Mouse (Mus musculus) embryonic facial prominence, embryonic 13.5 days (tissue): ENCODE data around the gene Ackr1. TPM values are rescaled to one million over a fixed set of nuclear protein-coding genes. Genes with fewer than 3 reads are reported as not detected.

Experiments
- ATAC-seq: fragments of 200-750 bp; cut with Nextera tagmentation; 2 replicates; pipeline ENCODE4 v1.8.0; 2017; ENCODE audit warnings: low read depth; ENCODE audit not compliant: insufficient number of reproducible peaks, insufficient read depth, low FRiP score, low TSS enrichment
- H3K27ac ChIP-seq: fragments of 300-500 bp; sonication (generic); 2 replicates; pipeline ENCODE4 v1.5.1; 2015; ENCODE audit warnings: moderate library complexity, mild to moderate bottlenecking, inconsistent platforms
- H3K27me3 ChIP-seq: fragments of 300-500 bp; sonication (generic); 2 replicates; pipeline ENCODE4 v1.6.1; 2015; ENCODE audit warnings: mild to moderate bottlenecking, inconsistent platforms
- H3K36me3 ChIP-seq: fragments of 300-500 bp; sonication (generic); 2 replicates; pipeline ENCODE4 v1.6.1; 2015; ENCODE audit warnings: mild to moderate bottlenecking, inconsistent platforms
- H3K4me1 ChIP-seq: fragments of 300-500 bp; sonication (generic); 2 replicates; pipeline ENCODE4 v1.6.1; 2015; ENCODE audit warnings: inconsistent platforms
- H3K4me2 ChIP-seq: fragments of 300-500 bp; sonication (generic); 2 replicates; pipeline ENCODE4 v1.6.1; 2015; ENCODE audit warnings: moderate library complexity, mild to moderate bottlenecking, inconsistent platforms
- H3K4me3 ChIP-seq: fragments of 300-500 bp; sonication (generic); 2 replicates; pipeline ENCODE4 v1.5.1; 2015; ENCODE audit warnings: mild to moderate bottlenecking, inconsistent platforms
- H3K9ac ChIP-seq: fragments of 300-500 bp; sonication (generic); 2 replicates; pipeline ENCODE4 v1.6.1; 2015; ENCODE audit warnings: mild to moderate bottlenecking, inconsistent platforms
- H3K9me3 ChIP-seq: fragments of 300-500 bp; sonication (generic); 2 replicates; pipeline ENCODE4 v1.6.1; 2016; ENCODE audit warnings: inconsistent platforms
- WGBS: fragments of 180-500 bp; shearing (Covaris S2); methylation state at CpG from one replicate; pipeline ENCODE4 v1.1.7; 2015; ENCODE audit warnings: mixed read lengths; 5-methylcytosine and 5-hydroxymethylcytosine counted together
- polyA plus RNA-seq: library from polyadenylated mRNA; unstranded; fragments of >200 nt; fragmentation: Nextera tagmentation; extraction: Ambion mirVana; gene quantifications from 2 replicates; pipeline ENCODE4 v1.2.1, GENCODE M21; 2015

The Ackr1 gene
- polyA plus RNA-seq, 1 experiment from 2014 or later = 2.6 TPM

DNA sequence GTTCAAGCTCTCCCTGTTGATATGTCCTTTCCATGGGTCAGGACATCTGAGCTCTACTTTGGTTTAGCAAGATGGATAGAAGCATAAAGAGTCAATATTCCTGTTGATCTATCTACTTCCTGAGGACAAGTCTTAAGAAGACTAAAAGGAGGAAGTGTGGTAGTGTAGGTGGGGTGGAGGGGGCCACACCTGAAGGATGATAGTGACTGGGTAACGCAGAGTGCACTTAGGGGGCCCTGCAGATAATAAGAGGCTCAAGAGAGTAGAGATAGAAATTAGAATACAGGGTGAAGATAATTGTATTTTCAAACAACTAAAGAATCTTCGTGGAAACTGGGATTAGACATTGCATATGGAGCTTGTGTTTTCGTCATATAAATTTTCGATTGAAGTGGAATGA lies 11.6 kb upstream of the Ackr1 start:
- WGBS = 69% methylated on average over 4 of the region's 4 CpGs

DNA sequence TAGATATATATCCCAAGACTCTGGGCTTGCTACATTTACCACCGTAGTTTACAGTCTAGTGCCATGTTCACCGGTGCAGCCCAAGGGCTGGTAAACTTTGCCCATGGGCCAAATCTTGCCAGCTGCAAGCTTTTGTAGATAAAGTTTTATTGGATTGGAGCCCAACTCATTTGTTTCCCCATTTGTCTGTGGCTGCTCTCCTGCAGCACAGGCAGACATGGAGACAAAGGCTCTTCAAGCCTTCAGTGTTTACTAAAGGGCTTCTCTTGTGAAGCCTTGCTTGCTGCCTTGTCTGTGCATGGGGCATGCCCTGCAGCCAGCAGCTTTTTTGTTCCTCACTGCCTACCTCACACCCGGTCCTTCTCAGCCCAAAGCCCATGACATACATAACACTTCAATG lies 10.4 kb upstream of the Ackr1 start:
- peaks cover 6% of the 10 kb centered on the region for H3K4me1 ChIP-seq
- 84% methylated on average over 3 of the region's 3 CpGs for WGBS
- H3K27me3 ChIP-seq = no peaks in the 10 kb centered on the region
- no peak overlapping the region for H3K27ac ChIP-seq
- no peaks in the 10 kb centered on the region for H3K9me3 ChIP-seq
- no peak for ATAC-seq
- no peak overlapping the region for H3K9ac ChIP-seq
- no peak overlapping the region for H3K4me3 ChIP-seq
- H3K4me2 ChIP-seq = no peak overlapping the region
- 0 out of 2 replicates have a peak, but pooled peaks cover 8% of the 10 kb centered on the region for H3K36me3 ChIP-seq

More for the DNA sequence above, 11.6 kb upstream of the Ackr1 start:
- H3K9me3 ChIP-seq = no peaks in the 10 kb centered on the region
- no peak overlapping the region for H3K4me3 ChIP-seq
- no peak overlapping the region for H3K9ac ChIP-seq
- no peak overlapping the region for H3K4me2 ChIP-seq
- H3K4me1 ChIP-seq = peaks cover 13% of the 10 kb centered on the region
- ATAC-seq = no peak
- 0 out of 2 replicates have a peak, but pooled peaks cover 8% of the 10 kb centered on the region for H3K36me3 ChIP-seq
- H3K27me3 ChIP-seq = no peaks in the 10 kb centered on the region
- no peak overlapping the region for H3K27ac ChIP-seq

DNA sequence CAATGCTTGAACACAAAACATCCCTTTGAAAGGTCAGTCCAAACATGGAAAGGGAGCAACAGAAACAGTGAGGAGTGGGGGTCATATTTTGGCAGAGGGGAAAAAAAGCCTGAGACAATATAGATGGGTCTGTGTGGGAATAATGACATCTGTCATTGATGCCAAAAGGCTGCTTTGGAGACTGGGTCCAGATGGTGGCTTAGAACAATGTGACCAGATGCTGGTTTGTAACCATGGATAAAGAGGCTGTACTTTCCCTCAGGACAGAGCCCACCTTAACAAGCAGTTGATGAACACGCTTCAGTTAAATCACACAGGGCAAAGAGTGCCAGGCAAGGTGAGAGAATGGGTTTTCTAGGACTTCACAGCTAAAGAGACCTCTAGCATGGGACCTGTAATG lies 8.9 kb upstream of the Ackr1 start:
- H3K27ac ChIP-seq = no peak overlapping the region
- H3K4me1 ChIP-seq = 0 out of 2 replicates have a peak, but pooled peaks cover 3% of the 10 kb centered on the region
- no peak for ATAC-seq
- H3K27me3 ChIP-seq = no peaks in the 10 kb centered on the region
- H3K9ac ChIP-seq = no peak overlapping the region
- H3K4me3 ChIP-seq = no peak overlapping the region
- H3K4me2 ChIP-seq = no peak overlapping the region
- 0 out of 2 replicates have a peak, but pooled peaks cover 8% of the 10 kb centered on the region for H3K36me3 ChIP-seq
- 74% methylated on average over 1 of the region's 1 CpGs for WGBS
- no peaks in the 10 kb centered on the region for H3K9me3 ChIP-seq

DNA sequence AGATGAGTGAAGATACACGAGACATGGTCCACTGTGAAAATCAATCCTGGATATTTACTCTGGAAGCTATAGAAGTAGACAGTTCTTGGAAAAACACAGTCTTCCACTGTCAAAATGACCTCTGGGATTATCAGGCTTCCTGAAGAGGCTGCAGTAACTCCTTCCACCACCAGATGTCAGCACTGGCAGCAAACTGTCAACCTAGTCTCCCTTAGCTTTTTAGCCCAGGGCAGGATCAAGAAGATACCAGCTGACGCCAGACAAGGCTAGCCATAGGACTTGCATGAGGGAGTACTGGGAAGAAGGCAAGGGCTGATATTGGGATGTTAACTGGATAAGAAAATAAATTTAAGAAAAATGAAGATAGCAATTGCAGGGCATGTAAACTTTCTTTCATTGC lies 6.0 kb upstream of the Ackr1 start:
- 0 out of 2 replicates have a peak, but pooled peaks cover 4% of the 10 kb centered on the region for H3K36me3 ChIP-seq
- WGBS = 7% methylated on average over 2 of the region's 2 CpGs
- no peak overlapping the region for H3K4me3 ChIP-seq
- no peak overlapping the region for H3K9ac ChIP-seq
- H3K9me3 ChIP-seq = no peaks in the 10 kb centered on the region
- no peaks in the 10 kb centered on the region for H3K27me3 ChIP-seq
- H3K4me2 ChIP-seq = no peak overlapping the region
- no peak for ATAC-seq
- H3K27ac ChIP-seq = no peak overlapping the region
- H3K4me1 ChIP-seq = peaks cover 8% of the 10 kb centered on the region; the same call in 1 of the 2 replicates

DNA sequence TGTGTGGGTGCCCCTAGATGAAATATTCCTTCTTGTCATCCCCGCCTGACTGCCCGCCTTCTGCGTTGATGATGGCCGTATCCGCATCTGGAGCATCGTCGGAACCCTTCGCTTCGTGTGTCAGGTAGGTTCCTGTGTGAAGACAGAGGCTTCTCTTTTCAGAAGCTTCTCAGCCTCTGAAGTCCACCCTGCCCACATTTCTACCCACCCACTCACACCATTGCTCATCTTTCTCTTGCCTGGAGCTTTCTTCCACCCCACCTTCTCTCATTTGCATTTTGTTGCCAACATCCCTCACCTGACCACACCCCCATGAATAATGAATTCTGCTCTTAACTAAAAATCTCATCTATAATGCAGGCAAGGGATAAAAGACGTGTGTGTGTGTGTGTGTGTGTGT lies 3.5 kb upstream of the Ackr1 start:
- 87% methylated on average over 10 of the region's 10 CpGs for WGBS
- no peaks in the 10 kb centered on the region for H3K36me3 ChIP-seq
- H3K9me3 ChIP-seq = no peaks in the 10 kb centered on the region
- H3K27ac ChIP-seq = no peak overlapping the region
- H3K4me2 ChIP-seq = no peak overlapping the region
- H3K9ac ChIP-seq = no peak overlapping the region
- H3K4me1 ChIP-seq = peaks cover 8% of the 10 kb centered on the region; the same call in 1 of the 2 replicates
- H3K27me3 ChIP-seq = no peaks in the 10 kb centered on the region
- ATAC-seq = no peak
- H3K4me3 ChIP-seq = no peak overlapping the region

DNA sequence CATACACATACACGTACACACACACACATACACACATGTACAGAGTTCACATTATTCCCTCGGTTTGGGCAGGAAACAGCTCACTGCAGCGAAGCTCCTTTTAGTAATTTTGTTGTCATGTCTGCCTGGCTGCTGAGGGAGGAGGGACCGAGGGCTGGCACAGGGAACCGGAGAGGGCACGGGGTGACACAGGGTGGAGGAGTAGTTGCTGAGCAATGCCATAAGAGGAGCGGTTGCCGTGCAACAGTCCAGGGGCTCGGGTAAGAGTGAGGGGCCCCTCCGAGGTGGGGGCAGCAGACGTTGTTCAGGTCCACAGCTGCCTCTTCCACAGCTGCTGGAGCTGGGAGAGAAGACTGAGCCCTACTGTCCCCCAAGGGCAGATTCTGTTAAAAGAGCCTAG lies 2.4 kb upstream of the Ackr1 start:
- ATAC-seq = no peak
- H3K9me3 ChIP-seq = no peaks in the 10 kb centered on the region
- H3K9ac ChIP-seq = no peak overlapping the region
- peaks cover 8% of the 10 kb centered on the region; the same call in 1 of the 2 replicates for H3K4me1 ChIP-seq
- H3K4me3 ChIP-seq = no peak overlapping the region
- H3K27me3 ChIP-seq = no peaks in the 10 kb centered on the region
- no peaks in the 10 kb centered on the region for H3K36me3 ChIP-seq
- H3K4me2 ChIP-seq = no peak overlapping the region
- H3K27ac ChIP-seq = no peak overlapping the region
- 56% methylated on average over 11 of the region's 11 CpGs for WGBS

DNA sequence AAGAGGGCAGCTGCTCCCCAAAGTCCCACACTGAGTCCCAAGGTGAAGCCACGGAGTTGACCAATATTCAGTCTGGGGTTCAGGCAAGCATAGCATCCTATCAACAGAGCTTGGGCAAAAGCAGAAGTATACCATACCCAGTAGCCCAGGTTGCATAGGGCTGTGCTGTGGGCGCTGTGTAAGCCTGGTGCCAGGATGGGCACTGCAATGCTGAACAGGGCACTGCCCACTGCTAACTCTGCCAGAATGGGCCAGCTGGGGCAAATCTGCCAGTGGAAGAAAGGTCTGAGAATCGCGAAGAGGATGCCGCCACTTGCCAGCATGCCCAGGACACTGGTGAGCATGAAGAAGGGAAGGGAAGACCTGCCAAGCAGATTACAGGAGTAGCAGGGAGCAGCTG lies 1.1 kb downstream of the Ackr1 start:
- H3K4me2 ChIP-seq = no peak overlapping the region
- no peak overlapping the region for H3K9ac ChIP-seq
- H3K9me3 ChIP-seq = no peaks in the 10 kb centered on the region
- no peak overlapping the region for H3K27ac ChIP-seq
- H3K27me3 ChIP-seq = no peaks in the 10 kb centered on the region
- no peaks in the 10 kb centered on the region for H3K36me3 ChIP-seq
- H3K4me3 ChIP-seq = no peak overlapping the region
- H3K4me1 ChIP-seq = peaks cover 12% of the 10 kb centered on the region
- no peak for ATAC-seq
- WGBS = 94% methylated on average over 5 of the region's 5 CpGs

DNA sequence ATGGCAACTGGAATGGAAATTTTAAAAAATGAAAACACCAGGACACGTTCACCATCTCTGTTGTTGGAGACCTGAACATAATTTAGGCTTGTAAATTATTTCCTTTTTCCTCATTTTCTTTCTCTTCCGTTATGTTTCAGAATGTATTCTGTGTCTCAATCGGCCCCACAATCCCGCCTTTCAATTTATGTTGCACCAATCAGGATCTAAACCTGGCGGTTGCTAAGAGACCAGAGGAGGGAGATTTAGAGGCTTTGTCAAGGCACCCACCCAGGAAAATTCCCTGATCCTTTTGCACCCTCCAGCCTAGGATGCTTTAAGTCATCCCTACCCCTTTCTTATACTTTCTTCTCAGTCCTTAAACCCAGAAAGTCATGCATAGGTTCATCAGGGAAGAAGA lies 3.8 kb downstream of the Ackr1 start:
- 70% methylated on average over 5 of the region's 5 CpGs for WGBS
- Histone ChIP-seq H3K4me2 (no peak overlapping the region), H3K27me3 (no peaks in the 10 kb centered on the region), H3K9me3 (no peaks in the 10 kb centered on the region), H3K4me3 (no peak overlapping the region), H3K36me3 (no peaks in the 10 kb centered on the region), H3K4me1 (peaks cover 4% of the 10 kb centered on the region; the same call in 1 of the 2 replicates), H3K27ac (no peak overlapping the region), H3K9ac (no peak overlapping the region)
- ATAC-seq = no peak

DNA sequence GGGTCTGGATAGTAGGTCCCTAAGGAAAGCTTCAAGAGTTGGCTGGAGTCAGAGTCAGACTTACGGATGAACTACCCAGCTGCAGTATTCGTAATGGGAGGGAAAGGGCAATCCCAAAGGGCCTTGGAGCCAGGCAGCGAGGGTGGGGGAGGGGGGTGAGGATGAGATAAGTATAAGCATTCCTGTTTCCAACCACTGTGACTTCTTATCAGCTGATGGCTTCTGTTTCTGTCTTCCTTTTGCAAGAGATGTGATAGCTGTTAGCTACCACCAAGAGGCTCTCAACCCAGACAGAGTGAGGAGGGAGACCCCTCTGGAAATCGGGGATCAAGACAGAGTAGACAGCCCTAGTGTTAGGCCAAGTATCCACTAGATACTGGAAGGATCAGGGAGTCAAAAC lies 4.4 kb downstream of the Ackr1 start:
- Histone ChIP-seq H3K27ac (no peak overlapping the region), H3K9me3 (no peaks in the 10 kb centered on the region), H3K4me3 (no peak overlapping the region), H3K9ac (no peak overlapping the region), H3K4me1 (peaks cover 4% of the 10 kb centered on the region; the same call in 1 of the 2 replicates), H3K36me3 (no peaks in the 10 kb centered on the region), H3K4me2 (no peak overlapping the region), H3K27me3 (no peaks in the 10 kb centered on the region)
- ATAC-seq = no peak
- WGBS = 44% methylated on average over 4 of the region's 4 CpGs

DNA sequence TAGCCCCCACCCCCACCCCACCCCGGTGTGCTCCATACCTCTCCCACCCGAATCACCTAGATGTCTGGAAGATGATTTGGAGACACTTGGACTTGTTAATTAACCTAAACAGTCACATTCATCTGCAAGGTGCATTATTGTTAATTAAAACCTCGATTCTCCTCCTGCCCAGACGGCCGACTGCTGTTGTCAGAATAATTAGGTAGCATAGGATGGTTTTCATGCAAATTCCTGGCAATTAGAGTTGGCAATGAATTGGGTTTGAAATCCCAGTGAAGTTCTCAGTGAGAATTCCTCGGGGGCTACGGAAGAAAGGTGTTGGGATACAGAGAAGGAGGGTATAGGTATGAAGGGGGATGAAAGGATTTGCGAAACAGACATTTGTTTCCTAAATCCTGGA lies 5.1 kb downstream of the Ackr1 start:
- no peak overlapping the region for H3K4me3 ChIP-seq
- 51% methylated on average over 8 of the region's 8 CpGs for WGBS

DNA sequence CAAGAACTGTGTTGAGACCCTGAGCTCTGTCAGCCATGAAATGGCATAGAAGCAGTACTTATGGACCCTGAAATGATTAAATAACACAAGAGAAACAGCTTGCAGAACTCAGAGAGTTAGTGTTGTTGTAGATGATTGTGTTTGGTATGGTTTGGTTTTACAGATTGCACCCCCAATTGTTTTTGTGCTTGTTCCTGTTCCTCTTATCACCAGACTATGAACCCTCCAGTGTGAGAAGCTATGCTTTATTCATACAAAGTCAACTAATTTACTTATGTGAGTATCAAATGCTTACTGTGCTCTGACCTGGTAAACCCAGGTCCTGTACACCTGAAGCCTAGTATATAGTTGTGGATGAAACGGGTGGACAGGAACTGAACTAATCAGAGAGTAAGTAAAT lies 7.0 kb downstream of the Ackr1 start:
- no peak overlapping the region for H3K27ac ChIP-seq
- H3K4me2 ChIP-seq = no peak overlapping the region
- H3K4me1 ChIP-seq = peaks cover 4% of the 10 kb centered on the region; the same call in 1 of the 2 replicates
- H3K9me3 ChIP-seq = no peaks in the 10 kb centered on the region
- H3K9ac ChIP-seq = no peak overlapping the region
- no peak overlapping the region for H3K4me3 ChIP-seq
- no peak for ATAC-seq
- 55% methylated on average over 1 of the region's 1 CpGs for WGBS
- H3K36me3 ChIP-seq = no peaks in the 10 kb centered on the region
- no peaks in the 10 kb centered on the region for H3K27me3 ChIP-seq

More for the DNA sequence above, 5.1 kb downstream of the Ackr1 start:
- ATAC-seq = no peak
- H3K9me3 ChIP-seq = no peaks in the 10 kb centered on the region
- peaks cover 4% of the 10 kb centered on the region; the same call in 1 of the 2 replicates for H3K4me1 ChIP-seq
- no peak overlapping the region for H3K9ac ChIP-seq
- no peaks in the 10 kb centered on the region for H3K36me3 ChIP-seq
- no peak overlapping the region for H3K4me2 ChIP-seq
- no peaks in the 10 kb centered on the region for H3K27me3 ChIP-seq
- H3K27ac ChIP-seq = no peak overlapping the region

DNA sequence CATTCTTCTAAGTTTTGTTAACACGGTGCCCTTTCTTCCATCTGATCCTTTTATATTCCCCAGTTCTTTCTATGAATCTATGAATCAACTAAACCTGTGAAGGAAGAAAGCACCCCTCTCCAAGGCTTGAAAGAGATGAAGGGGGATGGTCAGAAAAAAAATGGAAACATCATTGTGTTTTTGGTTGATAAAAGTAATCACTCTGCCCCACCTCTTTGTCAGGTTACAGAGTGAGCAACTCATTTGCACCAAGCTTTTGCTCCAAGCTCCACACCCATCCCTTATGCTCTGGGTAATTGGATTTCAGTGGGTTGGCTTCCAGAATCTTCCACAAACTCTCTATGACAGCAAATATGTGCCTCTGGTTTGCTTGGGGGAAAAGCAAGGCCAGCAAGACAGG lies 8.2 kb downstream of the Ackr1 start:
- Histone ChIP-seq H3K4me2 (no peak overlapping the region), H3K27me3 (no peaks in the 10 kb centered on the region), H3K9me3 (no peaks in the 10 kb centered on the region), H3K9ac (no peak overlapping the region), H3K4me3 (no peak overlapping the region), H3K27ac (no peak overlapping the region), H3K4me1 (peaks cover 4% of the 10 kb centered on the region; the same call in 1 of the 2 replicates), H3K36me3 (no peaks in the 10 kb centered on the region)
- ATAC-seq = no peak
- WGBS = 92% methylated on average over 1 of the region's 1 CpGs
